Mouse (Mus musculus): ENCODE data around the gene Erc1. TPM values are rescaled to one million over a fixed set of nuclear protein-coding genes. Genes with fewer than 3 reads are reported as not detected.
A peak's percentile ranks its signal among the peaks of the same experiment; 100 is the strongest.

Gene Erc1
- polyA plus RNA-seq, 2 experiments: 1.8 to 3.6 TPM

DNA sequence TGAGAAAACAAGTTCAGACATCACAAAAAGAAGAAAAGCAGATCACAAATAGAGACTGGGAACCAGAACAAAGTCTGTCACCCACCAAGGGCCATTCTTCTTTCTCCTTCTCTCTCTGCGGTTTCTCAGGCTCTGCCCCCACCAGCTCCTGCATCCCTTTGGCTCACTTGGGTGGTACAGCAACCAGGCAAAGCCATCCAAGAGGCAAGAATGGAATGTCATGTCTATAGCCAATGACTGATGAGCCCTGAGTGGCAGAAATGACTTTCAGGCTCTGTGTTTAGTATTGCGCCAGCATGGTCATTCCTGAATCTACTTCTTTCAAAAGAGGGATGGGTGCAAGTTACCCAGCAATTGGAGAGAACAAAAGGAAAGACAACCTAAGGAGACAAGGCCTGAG lies 257.1 kb downstream of the Erc1 start:
- no peaks in the 10 kb centered on the region for H3K27me3 ChIP-seq (ENCODE audit: control insufficient read depth, insufficient read depth, low read length)

DNA sequence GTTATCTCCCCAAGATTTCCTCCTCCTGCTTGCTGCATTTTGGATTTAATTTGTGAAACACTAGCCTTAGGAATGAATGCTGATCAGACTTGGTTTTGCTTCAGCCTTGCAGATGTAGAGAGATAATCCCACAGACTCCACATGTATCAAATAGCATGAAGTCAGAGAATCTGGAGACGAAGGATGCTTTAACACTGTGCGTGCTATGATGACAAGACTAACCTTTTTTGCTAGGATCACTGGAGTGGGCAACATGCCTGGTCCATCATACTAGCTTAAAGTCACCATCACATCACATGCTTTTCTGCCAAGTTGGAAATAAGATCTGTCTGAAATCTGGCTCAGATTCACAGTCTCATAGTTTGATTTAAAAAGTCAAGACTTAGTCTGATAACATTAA lies 260.1 kb downstream of the Erc1 start:
- WGBS (ENCODE audit: insufficient replicate concordance): 75% methylated on average over 2 of the region's 2 CpGs
- H3K9ac ChIP-seq (replicated peaks): no peak overlapping the region
- ATAC-seq (ENCODE audit: insufficient read depth): no peak
- no peak for DNase-seq (ENCODE audit: low read depth in 3 of 3, low spot score in 3 of 3)
- H3K27me3 ChIP-seq (ENCODE audit: control insufficient read depth, insufficient read depth, low read length): no peaks in the 10 kb centered on the region
- H3K36me3 ChIP-seq (replicated peaks; ENCODE audit: control insufficient read depth, insufficient read depth, low read depth): no peaks in the 10 kb centered on the region
- TF ChIP-seq CTCF (IDR thresholded peaks at IDR 0.05; ENCODE audit: low read depth) (no peak), EP300 (IDR thresholded peaks at IDR 0.05; ENCODE audit: low read depth) (no peak)
- H3K4me3 ChIP-seq (ENCODE audit: insufficient read depth in 1 of 2, low read depth in 2 of 2, low read length in 2 of 2): no peak overlapping the region
- H3K4me1 ChIP-seq (replicated peaks; ENCODE audit: control insufficient read depth in 2 of 2, insufficient read depth in 2 of 2, low read length in 1 of 2): peaks cover 0 to 5% of the 10 kb centered on the region in 2 experiments; a peak in 1 of 4 replicates
- H3K27ac ChIP-seq: no peak overlapping the region
- H3K4me2 ChIP-seq (ENCODE audit: low read depth): no peak overlapping the region
- H3K9me3 ChIP-seq (ENCODE audit: control insufficient read depth, low read length): no peaks in the 10 kb centered on the region

More for the DNA sequence above, 257.1 kb downstream of the Erc1 start:
- Histone ChIP-seq H3K9ac (replicated peaks) (no peak overlapping the region), H3K27ac (no peak overlapping the region), H3K4me1 (replicated peaks; ENCODE audit: control insufficient read depth in 2 of 2, insufficient read depth in 2 of 2, low read length in 1 of 2) (0 out of 4 replicates have a peak, but pooled peaks cover 0 to 2% of the 10 kb centered on the region in 2 experiments), H3K4me2 (ENCODE audit: low read depth) (no peak overlapping the region), H3K36me3 (replicated peaks; ENCODE audit: control insufficient read depth, insufficient read depth, low read depth) (no peaks in the 10 kb centered on the region), H3K4me3 (ENCODE audit: insufficient read depth in 1 of 2, low read depth in 2 of 2, low read length in 2 of 2) (no peak overlapping the region), H3K9me3 (ENCODE audit: control insufficient read depth, low read length) (no peaks in the 10 kb centered on the region)
- ATAC-seq (ENCODE audit: insufficient read depth) (no peak), DNase-seq (ENCODE audit: low read depth in 3 of 3, low spot score in 3 of 3) (no peak)
- TF ChIP-seq EP300 (IDR thresholded peaks at IDR 0.05; ENCODE audit: low read depth) (no peak), CTCF (IDR thresholded peaks at IDR 0.05; ENCODE audit: low read depth) (no peak)
- WGBS (ENCODE audit: insufficient replicate concordance): 82% methylated on average over 2 of the region's 2 CpGs

GRCm38 (mm10) chr6:119587454-119587853 lies 260.5 kb downstream of the Erc1 start:
- Histone ChIP-seq H3K36me3 (replicated peaks; ENCODE audit: control insufficient read depth, insufficient read depth, low read depth) (no peaks in the 10 kb centered on the region), H3K4me3 (ENCODE audit: insufficient read depth in 1 of 2, low read depth in 2 of 2, low read length in 2 of 2) (no peak overlapping the region), H3K4me1 (replicated peaks; ENCODE audit: control insufficient read depth in 2 of 2, insufficient read depth in 2 of 2, low read length in 1 of 2) (peaks cover 0 to 5% of the 10 kb centered on the region in 2 experiments; a peak in 1 of 4 replicates), H3K9ac (replicated peaks) (no peak overlapping the region), H3K27me3 (ENCODE audit: control insufficient read depth, insufficient read depth, low read length) (no peaks in the 10 kb centered on the region), H3K9me3 (ENCODE audit: control insufficient read depth, low read length) (no peaks in the 10 kb centered on the region), H3K4me2 (ENCODE audit: low read depth) (no peak overlapping the region), H3K27ac (no peak overlapping the region)
- TF ChIP-seq EP300 (IDR thresholded peaks at IDR 0.05; ENCODE audit: low read depth): no peak
- no peak for TF ChIP-seq CTCF (IDR thresholded peaks at IDR 0.05; ENCODE audit: low read depth)
- DNase-seq (ENCODE audit: low read depth in 3 of 3, low spot score in 3 of 3): no peak
- ATAC-seq (ENCODE audit: insufficient read depth): no peak

GRCm38 (mm10) chr6:119585652-119586375 lies 262.2 kb downstream of the Erc1 start:
- DNase-seq (ENCODE audit: low read depth in 3 of 3, low spot score in 3 of 3): peak in 2 of 3 experiments; percentile 5 to 9

DNA sequence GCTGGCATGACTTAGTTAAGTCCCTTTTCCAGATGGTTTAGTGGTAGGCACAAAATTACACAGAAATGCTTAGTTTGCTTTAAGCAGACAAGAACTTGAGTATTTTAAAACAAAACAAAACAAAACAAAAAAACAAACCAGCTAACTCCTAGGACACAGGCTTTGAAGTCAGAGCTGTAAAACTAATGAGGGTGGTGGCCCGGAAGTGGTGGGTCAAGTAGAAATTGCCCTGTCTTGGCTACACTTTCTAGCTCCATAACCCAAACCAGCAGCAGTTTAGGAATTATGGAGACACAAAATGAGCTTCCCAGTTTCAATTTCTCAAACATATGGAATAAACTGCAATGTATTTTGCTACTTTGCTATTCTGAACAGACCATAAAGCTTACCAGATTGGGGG lies 263.9 kb downstream of the Erc1 start:
- H3K4me1 ChIP-seq (replicated peaks; ENCODE audit: control insufficient read depth in 2 of 2, insufficient read depth in 2 of 2, low read length in 1 of 2): peaks cover 0 to 5% of the 10 kb centered on the region in 2 experiments; a peak in 1 of 4 replicates
- no peak overlapping the region for H3K4me2 ChIP-seq (ENCODE audit: low read depth)
- ATAC-seq (ENCODE audit: insufficient read depth): no peak
- H3K9me3 ChIP-seq (ENCODE audit: control insufficient read depth, low read length): no peaks in the 10 kb centered on the region
- no peaks in the 10 kb centered on the region for H3K36me3 ChIP-seq (replicated peaks; ENCODE audit: control insufficient read depth, insufficient read depth, low read depth)
- no peak overlapping the region for H3K27ac ChIP-seq
- no peak overlapping the region for H3K4me3 ChIP-seq (ENCODE audit: insufficient read depth in 1 of 2, low read depth in 2 of 2, low read length in 2 of 2)
- TF ChIP-seq CTCF (IDR thresholded peaks at IDR 0.05; ENCODE audit: low read depth): no peak
- TF ChIP-seq EP300 (IDR thresholded peaks at IDR 0.05; ENCODE audit: low read depth): no peak
- DNase-seq (ENCODE audit: low read depth in 3 of 3, low spot score in 3 of 3): no peak
- H3K9ac ChIP-seq (replicated peaks): no peak overlapping the region
- 46% methylated on average over 1 of the region's 1 CpGs for WGBS (ENCODE audit: insufficient replicate concordance)
- H3K27me3 ChIP-seq (ENCODE audit: control insufficient read depth, insufficient read depth, low read length): no peaks in the 10 kb centered on the region

More at GRCm38 (mm10) chr6:119585652-119586375, 262.2 kb downstream of the Erc1 start:
- Histone ChIP-seq H3K9me3 (ENCODE audit: control insufficient read depth, low read length) (no peaks in the 10 kb centered on the region), H3K36me3 (replicated peaks; ENCODE audit: control insufficient read depth, insufficient read depth, low read depth) (no peaks in the 10 kb centered on the region), H3K27me3 (ENCODE audit: control insufficient read depth, insufficient read depth, low read length) (no peaks in the 10 kb centered on the region), H3K4me3 (ENCODE audit: insufficient read depth in 1 of 2, low read depth in 2 of 2, low read length in 2 of 2) (no peak overlapping the region), H3K27ac (no peak overlapping the region), H3K4me1 (replicated peaks; ENCODE audit: control insufficient read depth in 2 of 2, insufficient read depth in 2 of 2, low read length in 1 of 2) (peaks cover 0 to 5% of the 10 kb centered on the region in 2 experiments; a peak in 1 of 4 replicates), H3K4me2 (ENCODE audit: low read depth) (no peak overlapping the region), H3K9ac (replicated peaks) (no peak overlapping the region)
- ATAC-seq (ENCODE audit: insufficient read depth): no peak
- TF ChIP-seq CTCF (IDR thresholded peaks at IDR 0.05; ENCODE audit: low read depth) (no peak), EP300 (IDR thresholded peaks at IDR 0.05; ENCODE audit: low read depth) (no peak)
- 66% methylated on average over 5 of the region's 5 CpGs for WGBS (ENCODE audit: insufficient replicate concordance)

Data from liver, embryonic 14.5 days (tissue).